Mouse (Mus musculus) forebrain, embryonic 14.5 days (tissue): ENCODE results near the gene Patj. TPM values are rescaled to one million over a fixed set of nuclear protein-coding genes. Genes with fewer than 3 reads are reported as not detected.
"Not testable (repeated sequence)": the region's sequence is repeated elsewhere in the genome, so short reads cannot be mapped to it uniquely, and the experiment has no call there.

Experiments used
- ATAC-seq: fragments of 200-750 bp; cut with Nextera tagmentation; 2 replicates; pipeline ENCODE4 v1.8.0; 2017; ENCODE audit warnings: mild to moderate bottlenecking, moderate library complexity
- DNase-seq: peaks from one replicate; pipeline ENCODE4 v3.0.0-alpha.2; 2015; ENCODE audit warnings: low spot score
- H3K27ac ChIP-seq: fragments of 300-500 bp; sonication (generic); 2 replicates; pipeline ENCODE4 v1.5.1; 2014; ENCODE audit warnings: low read depth, mild to moderate bottlenecking, control low read depth, low read length, moderate library complexity
- H3K27me3 ChIP-seq: fragments of 300-500 bp; sonication (generic); replicated peaks from 2 replicates; pipeline ENCODE4 v1.6.1; 2014; ENCODE audit warnings: low read length, control low read depth, mixed read lengths; ENCODE audit not compliant: control insufficient read depth, insufficient read depth
- H3K36me3 ChIP-seq: fragments of 300-500 bp; sonication (generic); 2 replicates; pipeline ENCODE4 v1.6.1; 2014; ENCODE audit warnings: low read length, control low read depth; ENCODE audit not compliant: control insufficient read depth, insufficient read depth
- H3K4me1 ChIP-seq: fragments of 300-500 bp; sonication (generic); 2 replicates; pipeline ENCODE4 v1.6.1; 2014; ENCODE audit warnings: antibody characterized with exemption, low read length, control low read depth; ENCODE audit not compliant: control insufficient read depth, insufficient read depth
- H3K4me2 ChIP-seq: fragments of 300-500 bp; sonication (generic); 2 replicates; pipeline ENCODE4 v1.6.1; 2014; ENCODE audit warnings: mild to moderate bottlenecking, control low read depth, low read length
- H3K4me3 ChIP-seq: fragments of 300-500 bp; sonication (generic); 2 replicates; pipeline ENCODE4 v1.5.1; 2014; ENCODE audit warnings: low read depth, low read length, control low read depth
- H3K9ac ChIP-seq: fragments of 300-500 bp; sonication (generic); 2 replicates; pipeline ENCODE4 v1.6.1; 2014; ENCODE audit warnings: mild to moderate bottlenecking, low read length, control low read depth, moderate library complexity
- H3K9me3 ChIP-seq: fragments of 300-500 bp; sonication (generic); replicated peaks from 2 replicates; pipeline ENCODE4 v1.6.1; 2016; ENCODE audit warnings: low read length, control low read depth, mixed read lengths; ENCODE audit not compliant: control insufficient read depth
- WGBS: fragments of 180-500 bp; shearing (Covaris S2); extraction: QIAGEN DNeasy Blood & Tissue Kit; methylation state at CpG from one replicate; pipeline ENCODE4 v1.1.7; 2014; 5-methylcytosine and 5-hydroxymethylcytosine counted together
- polyA plus RNA-seq: library from polyadenylated mRNA; unstranded; fragments of >200 nt; fragmentation: Nextera tagmentation; extraction: Ambion mirVana; gene quantifications from 2 replicates; pipeline ENCODE4 v1.2.1, GENCODE M21; 2014

Gene Patj
- polyA plus RNA-seq, 1 experiment from 2014 or later = 7.1 TPM

DNA sequence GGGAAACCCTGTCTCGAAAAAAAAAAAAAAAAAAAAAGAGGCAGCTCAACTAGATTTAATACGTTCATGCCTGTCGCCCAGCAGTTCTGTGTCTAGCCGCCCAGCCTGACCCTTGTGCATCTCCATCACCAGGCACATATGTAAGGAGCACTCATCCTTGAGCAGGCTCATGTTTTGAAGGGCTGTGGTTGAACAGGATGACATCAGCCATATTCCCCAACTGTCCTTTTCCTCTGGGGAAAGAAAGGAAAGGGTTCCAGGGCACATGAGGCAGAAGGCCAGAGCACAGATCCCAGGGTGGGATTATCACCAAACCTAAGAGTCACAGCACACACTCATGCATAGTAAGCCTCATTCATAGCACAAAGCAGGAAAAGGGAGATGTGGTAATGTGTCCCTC lies 302.3 kb downstream of the Patj start:
- H3K27ac ChIP-seq = no peak overlapping the region
- 89% methylated on average over 4 of the region's 4 CpGs for WGBS
- H3K36me3 ChIP-seq = no peaks in the 10 kb centered on the region
- no peak overlapping the region for H3K4me2 ChIP-seq
- DNase-seq = no peak
- no peak overlapping the region for H3K9ac ChIP-seq
- no peak for ATAC-seq
- H3K4me1 ChIP-seq = no peaks in the 10 kb centered on the region
- no peaks in the 10 kb centered on the region for H3K9me3 ChIP-seq
- H3K4me3 ChIP-seq = no peak overlapping the region
- H3K27me3 ChIP-seq = no peaks in the 10 kb centered on the region

- H3K36me3 ChIP-seq = no peaks in the 10 kb centered on the region
- no peak for ATAC-seq
- no peak overlapping the region for H3K9ac ChIP-seq
- H3K4me3 ChIP-seq = no peak overlapping the region
- H3K9me3 ChIP-seq = no peaks in the 10 kb centered on the region
- H3K4me2 ChIP-seq = no peak overlapping the region
- H3K4me1 ChIP-seq = no peaks in the 10 kb centered on the region
- WGBS = 72% methylated on average over 3 of the region's 3 CpGs
- H3K27me3 ChIP-seq = no peaks in the 10 kb centered on the region
- no peak for DNase-seq
- no peak overlapping the region for H3K27ac ChIP-seq
Measured at GRCm38 (mm10) chr4:98698921-98699320, 303.3 kb downstream of the Patj start.

- Histone ChIP-seq H3K9ac (no peak overlapping the region), H3K27me3 (no peaks in the 10 kb centered on the region), H3K4me2 (no peak overlapping the region), H3K27ac (no peak overlapping the region), H3K4me1 (no peaks in the 10 kb centered on the region), H3K36me3 (no peaks in the 10 kb centered on the region), H3K4me3 (no peak overlapping the region), H3K9me3 (no peaks in the 10 kb centered on the region)
- no peak for ATAC-seq
- 92% methylated on average over 3 of the region's 3 CpGs for WGBS
- no peak for DNase-seq
Measured at GRCm38 (mm10) chr4:98700156-98700555, 304.6 kb downstream of the Patj start.

DNA sequence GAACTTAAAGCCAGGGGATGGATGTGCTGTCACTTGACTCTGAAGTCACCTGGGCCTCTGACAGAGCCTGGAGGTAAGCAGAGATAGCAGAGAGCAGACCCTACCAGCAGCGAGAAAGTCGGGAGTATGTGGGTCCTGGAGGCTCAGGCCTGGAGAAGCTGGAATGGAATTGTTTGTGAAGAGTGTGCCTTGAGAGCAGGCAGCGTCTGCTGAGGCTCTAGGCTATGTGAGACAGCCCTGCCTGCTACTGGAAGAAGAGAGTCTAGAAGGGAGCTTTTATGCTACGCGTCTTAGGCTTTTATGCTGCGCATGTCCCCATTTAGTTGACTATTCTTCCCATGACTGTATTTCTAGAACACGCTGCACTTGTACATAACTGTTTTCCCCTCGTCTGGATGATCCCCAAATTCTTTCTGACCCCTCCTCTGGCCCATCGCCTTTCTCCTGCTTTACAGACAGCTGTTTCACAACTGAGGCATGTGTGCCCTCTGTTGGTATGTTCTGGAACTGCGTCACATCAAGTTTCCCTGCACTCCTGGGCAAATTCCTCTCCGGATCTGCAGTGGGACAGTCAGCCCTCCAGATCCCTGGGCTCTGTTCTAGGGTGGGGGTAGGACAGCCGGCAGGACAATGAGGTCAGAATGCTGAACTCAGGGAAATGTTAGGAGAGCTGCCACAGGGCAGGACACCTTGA lies 306.8 kb downstream of the Patj start:
- no peaks in the 10 kb centered on the region for H3K9me3 ChIP-seq
- H3K36me3 ChIP-seq = no peaks in the 10 kb centered on the region
- H3K4me2 ChIP-seq = no peak overlapping the region
- H3K27ac ChIP-seq = no peak overlapping the region
- peak; percentile 86 for ATAC-seq
- no peak overlapping the region for H3K9ac ChIP-seq
- DNase-seq = peak; percentile 87
- no peaks in the 10 kb centered on the region for H3K27me3 ChIP-seq
- H3K4me3 ChIP-seq = no peak overlapping the region
- WGBS = 22% methylated on average over 12 of the region's 12 CpGs
- H3K4me1 ChIP-seq = no peaks in the 10 kb centered on the region

DNA sequence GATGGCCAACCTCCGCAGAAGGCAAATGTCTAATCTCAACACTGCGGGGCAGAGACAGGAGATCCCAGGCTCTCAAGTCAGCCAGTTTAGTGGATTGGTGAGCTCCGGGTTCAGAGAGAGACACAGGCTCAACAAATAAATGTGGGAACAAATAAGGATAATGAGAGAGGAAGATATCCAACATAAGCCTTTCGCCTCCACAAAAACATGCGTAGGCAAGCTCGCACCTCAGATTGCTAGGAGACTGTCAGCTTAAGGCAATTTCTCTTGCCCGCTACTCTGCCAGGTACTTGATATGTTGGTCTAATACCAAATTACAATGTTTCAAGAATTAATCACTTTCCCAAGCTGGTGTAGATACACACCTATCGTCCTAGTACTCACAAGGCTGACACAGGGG lies 315.3 kb downstream of the Patj start:
- Histone ChIP-seq H3K4me2 (no peak overlapping the region), H3K9ac (no peak overlapping the region), H3K27ac (no peak overlapping the region), H3K4me1 (no peaks in the 10 kb centered on the region), H3K36me3 (no peaks in the 10 kb centered on the region), H3K9me3 (no peaks in the 10 kb centered on the region), H3K27me3 (no peaks in the 10 kb centered on the region), H3K4me3 (no peak overlapping the region)
- 92% methylated on average over 8 of the region's 8 CpGs for WGBS
- no peak for ATAC-seq
- no peak for DNase-seq

DNA sequence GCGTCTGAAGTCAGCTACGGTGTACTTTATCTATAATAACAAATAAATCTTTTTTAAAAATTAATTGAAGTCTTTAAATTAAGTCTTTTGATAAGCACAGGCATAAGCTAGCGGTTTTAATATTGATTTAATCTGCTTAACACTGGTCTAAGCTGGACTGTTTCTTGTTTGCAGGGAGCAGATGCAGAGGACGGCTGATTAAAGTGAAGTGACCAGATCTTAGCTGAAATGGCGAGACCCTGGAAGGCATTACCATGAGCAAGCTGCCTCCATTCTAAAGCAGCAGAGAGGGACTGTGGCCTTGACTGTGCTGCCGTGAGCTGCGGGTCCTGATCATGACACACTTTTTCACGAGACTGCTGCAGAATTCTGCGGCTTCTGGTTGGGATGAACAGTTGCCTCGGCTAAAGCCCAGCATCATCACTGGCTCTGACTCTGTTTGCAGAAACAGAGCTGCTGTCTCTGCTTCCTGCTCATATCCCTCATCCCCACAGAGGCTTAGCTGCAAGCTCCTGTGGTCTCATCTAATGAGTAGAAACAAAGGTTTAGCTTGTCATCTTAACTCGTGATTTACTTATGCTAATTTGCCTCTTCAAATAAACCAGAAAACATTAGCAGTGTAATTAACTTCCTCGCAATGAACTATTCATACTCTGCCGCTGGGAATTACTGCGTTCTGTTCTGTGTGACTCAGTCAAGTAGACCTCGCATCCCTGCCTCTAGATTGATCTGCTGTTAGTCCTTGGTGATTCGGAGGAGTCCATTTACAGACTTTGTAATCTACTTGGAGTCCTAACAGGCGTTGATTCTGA lies 322.4 kb downstream of the Patj start:
- H3K4me2 ChIP-seq = no peak overlapping the region
- no peaks in the 10 kb centered on the region for H3K27me3 ChIP-seq
- H3K9me3 ChIP-seq = no peaks in the 10 kb centered on the region
- H3K4me3 ChIP-seq = no peak overlapping the region
- DNase-seq (peak; percentile 49), ATAC-seq (0 out of 2 replicates have a peak, but pooled peaks have one; percentile 44)
- H3K36me3 ChIP-seq = no peaks in the 10 kb centered on the region
- H3K4me1 ChIP-seq = no peaks in the 10 kb centered on the region
- H3K27ac ChIP-seq = peak overlapping the region; percentile 24; the same call in 1 of the 2 replicates
- 56% methylated on average over 17 of the region's 17 CpGs for WGBS
- H3K9ac ChIP-seq = no peak overlapping the region

DNA sequence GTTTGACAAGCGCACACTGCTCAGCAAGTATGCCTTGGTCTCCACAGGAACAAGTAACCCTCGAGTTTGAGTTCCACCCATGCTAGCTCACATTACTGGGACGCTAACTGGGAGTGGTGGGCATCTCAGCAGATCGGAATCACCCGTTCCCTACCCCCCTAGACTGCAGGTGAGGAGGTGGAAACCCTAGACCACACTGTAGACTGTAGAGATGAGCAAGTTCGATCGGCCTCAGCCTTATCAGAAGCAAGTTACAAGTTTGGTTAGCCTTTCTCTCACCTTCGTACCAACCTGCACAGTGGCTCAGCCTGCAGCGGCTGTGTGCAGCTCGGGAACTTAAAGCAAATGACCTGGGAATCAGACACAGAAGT lies 322.9 kb downstream of the Patj start:
- Histone ChIP-seq H3K27me3 (no peaks in the 10 kb centered on the region), H3K36me3 (no peaks in the 10 kb centered on the region), H3K4me2 (no peak overlapping the region), H3K9me3 (no peaks in the 10 kb centered on the region), H3K9ac (no peak overlapping the region), H3K27ac (no peak overlapping the region), H3K4me1 (no peaks in the 10 kb centered on the region), H3K4me3 (no peak overlapping the region)
- WGBS = 84% methylated on average over 10 of the region's 10 CpGs
- no peak for ATAC-seq
- no peak for DNase-seq

GRCm38 (mm10) chr4:98722454-98722853 lies 326.9 kb downstream of the Patj start:
- no peaks in the 10 kb centered on the region for H3K36me3 ChIP-seq
- H3K9ac ChIP-seq = no peak overlapping the region
- WGBS = 12% methylated on average over 8 of the region's 8 CpGs
- DNase-seq (peak; percentile 82), ATAC-seq (peak; percentile 8; the same call in 1 of the 2 replicates)
- peaks cover 4% of the 10 kb centered on the region; the same call in 1 of the 2 replicates for H3K4me1 ChIP-seq
- H3K27ac ChIP-seq = no peak overlapping the region
- no peak overlapping the region for H3K4me2 ChIP-seq
- H3K9me3 ChIP-seq = no peaks in the 10 kb centered on the region
- peaks cover 17% of the 10 kb centered on the region for H3K27me3 ChIP-seq
- no peak overlapping the region for H3K4me3 ChIP-seq

DNA sequence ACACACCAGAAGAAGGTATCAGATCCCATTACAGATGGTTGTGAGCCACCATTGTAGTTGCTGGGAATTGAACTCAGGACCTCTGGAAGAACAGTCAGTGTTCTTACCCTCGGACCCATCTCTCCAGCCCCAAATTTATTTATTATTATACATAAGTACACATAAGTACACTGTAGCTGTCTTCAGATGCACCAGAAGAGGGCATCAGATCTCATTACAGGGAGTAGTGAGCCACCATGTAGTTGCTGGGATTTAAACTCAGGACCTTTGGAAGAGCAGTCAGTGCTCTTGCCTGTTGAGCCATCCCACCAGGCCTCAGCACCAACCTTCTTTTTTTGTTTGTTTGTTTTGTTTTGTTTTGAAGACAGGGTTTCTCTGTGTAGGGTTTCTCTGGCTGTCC lies 329.1 kb downstream of the Patj start:
- not testable (repeated sequence) for DNase-seq, H3K27ac ChIP-seq, H3K9me3 ChIP-seq, H3K36me3 ChIP-seq, ATAC-seq, H3K4me3 ChIP-seq, H3K4me1 ChIP-seq, H3K9ac ChIP-seq, H3K4me2 ChIP-seq
- H3K27me3 ChIP-seq = peaks cover 33% of the 10 kb centered on the region
- WGBS = 86% methylated on average over 1 of the region's 1 CpGs
